ENCODE assay signal across 15 mouse cellular contexts in genomic region chr8:77044849-77045248, GRCm38 (mm10).
A peak's percentile ranks its signal among the peaks of the same experiment; 100 is the strongest.
DNase-seq lines count a peak whose midpoint lies in the region; ATAC-seq and TF ChIP-seq lines count a peak whose summit lies in the region.
"Had no signal": no experiment of that assay in that cellular context is flagged by ENCODE, and none has a peak within 500 bp of the region (broad histone marks: within the 10 kb centered on the region; RNA-seq: fewer than 3 reads in every experiment).

No protein-coding gene starts in this region.

- no peak overlapping the region for H3K4me3 ChIP-seq in liver, postnatal 0 days (ENCODE audit: low read depth, low read length)
- H3K4me3 ChIP-seq: embryonic facial prominence, embryonic 12.5 days; myocyte had no signal

- 36% methylated on average over 12 of the region's 12 CpGs for WGBS in liver, postnatal 0 days (ENCODE audit: insufficient replicate concordance)

- no peaks in the 10 kb centered on the region for H3K27me3 ChIP-seq in liver, postnatal 0 days (ENCODE audit: insufficient read depth, low read length)
- H3K27me3 ChIP-seq: embryonic facial prominence, embryonic 12.5 days had no signal

- peak; percentile 82 for TF ChIP-seq EP300 in liver, postnatal 0 days (IDR thresholded peaks at IDR 0.05; ENCODE audit: low read depth)

- peak; percentile 13 for DNase-seq in embryo, embryonic 10 days (ENCODE audit: low spot score)
- no peak for DNase-seq in embryo, embryonic 10.5 days (ENCODE audit: low spot score)
- peak; percentile 71 for DNase-seq in c-Kit-positive CD71-positive TER-119-positive erythroid progenitor cells, embryonic 14.5 days (ENCODE audit: low spot score)
- peak; percentile 44 for DNase-seq in heart, postnatal 4 days
- peak; percentile 77 for DNase-seq in liver, postnatal 0 days
- no peak for DNase-seq in right cerebral cortex, postnatal 4 days
- DNase-seq in gastrocnemius, adult 18-20 months (ENCODE audit: low spot score), result no peak
- no peak for DNase-seq in frontal cortex, postnatal 25 days (ENCODE audit: low spot score in 2 of 2)
- DNase-seq: adrenal gland, adult 8-10 months; cerebellum, adult 8-10 months; forebrain, postnatal 0 days; lung, postnatal 36 days; right cerebral cortex, adult 18-20 months had no signal

- peaks cover 3% of the 10 kb centered on the region; the same call in 1 of the 2 replicates for H3K4me1 ChIP-seq in liver, postnatal 0 days (ENCODE audit: insufficient read depth)
- H3K4me1 ChIP-seq: embryonic facial prominence, embryonic 12.5 days had no signal

- ATAC-seq in liver, postnatal 0 days, result peak; percentile 97
- ATAC-seq: forebrain, postnatal 0 days had no signal

- no peaks in the 10 kb centered on the region for H3K9me3 ChIP-seq in liver, postnatal 0 days (ENCODE audit: low read length)
- H3K9me3 ChIP-seq: embryonic facial prominence, embryonic 12.5 days had no signal

- no peak overlapping the region for H3K9ac ChIP-seq in liver, postnatal 0 days (replicated peaks)
- H3K9ac ChIP-seq: embryonic facial prominence, embryonic 12.5 days; forebrain, postnatal 0 days had no signal

- no peaks in the 10 kb centered on the region for H3K36me3 ChIP-seq in liver, postnatal 0 days (replicated peaks; ENCODE audit: insufficient read depth, low read length)
- H3K36me3 ChIP-seq: embryonic facial prominence, embryonic 12.5 days had no signal

- TF ChIP-seq CTCF in liver, postnatal 0 days (IDR thresholded peaks at IDR 0.05; ENCODE audit: low read depth), result no peak

- peak overlapping the region; percentile 29 for H3K4me2 ChIP-seq in liver, postnatal 0 days (ENCODE audit: low read depth, low read length)
- H3K4me2 ChIP-seq: embryonic facial prominence, embryonic 12.5 days had no signal

- H3K27ac ChIP-seq in liver, postnatal 0 days (ENCODE audit: low read depth), result peak overlapping the region; percentile 62
- H3K27ac ChIP-seq: embryonic facial prominence, embryonic 12.5 days had no signal

Comparison
In these comparisons a context has a peak if more than half of its experiments do, and no peak if none do; other contexts are left out.
1. DNase-seq: peak in embryo, embryonic 10 days (single experiment), c-Kit-positive CD71-positive TER-119-positive erythroid progenitor cells, embryonic 14.5 days (single experiment), heart, postnatal 4 days (single experiment) and liver, postnatal 0 days (single experiment); none in embryo, embryonic 10.5 days (single experiment), right cerebral cortex, postnatal 4 days (single experiment), gastrocnemius, adult 18-20 months (single experiment) and frontal cortex, postnatal 25 days (0 of 2).